Mouse (Mus musculus) lung, embryonic 16.5 days (tissue): ENCODE results near the gene Ube2r2. TPM values are rescaled to one million over a fixed set of nuclear protein-coding genes. Genes with fewer than 3 reads are reported as not detected.

Experiments
- ATAC-seq: fragments of 200-750 bp; cut with Nextera tagmentation; 2 replicates; pipeline ENCODE4 v1.8.0; 2017; ENCODE audit warnings: low read depth, mild to moderate bottlenecking, moderate library complexity
- H3K27ac ChIP-seq: fragments of 300-500 bp; sonication (generic); 2 replicates; pipeline ENCODE4 v1.5.1; 2014; ENCODE audit warnings: mild to moderate bottlenecking, control low read depth, low read length
- H3K27me3 ChIP-seq: fragments of 300-500 bp; sonication (generic); 2 replicates; pipeline ENCODE4 v1.6.1; 2014; ENCODE audit warnings: low read depth, low read length, mixed read lengths; ENCODE audit not compliant: control insufficient read depth, insufficient read depth
- H3K36me3 ChIP-seq: fragments of 300-500 bp; sonication (generic); 2 replicates; pipeline ENCODE4 v1.6.1; 2014; ENCODE audit warnings: low read length; ENCODE audit not compliant: control insufficient read depth, insufficient read depth
- H3K4me1 ChIP-seq: fragments of 300-500 bp; sonication (generic); replicated peaks from 2 replicates; pipeline ENCODE4 v1.6.1; 2014; ENCODE audit warnings: low read length, mixed read lengths; ENCODE audit not compliant: control insufficient read depth, insufficient read depth
- H3K4me2 ChIP-seq: fragments of 300-500 bp; sonication (generic); 2 replicates; pipeline ENCODE4 v1.6.1; 2014; ENCODE audit warnings: low read depth, low read length, control low read depth
- H3K4me3 ChIP-seq: fragments of 300-500 bp; sonication (generic); 2 replicates; pipeline ENCODE4 v1.5.1; 2014; ENCODE audit warnings: mild to moderate bottlenecking, low read length, control low read depth
- H3K9ac ChIP-seq: fragments of 300-500 bp; sonication (generic); 2 replicates; pipeline ENCODE4 v1.6.1; 2014; ENCODE audit warnings: low read length, control low read depth
- H3K9me3 ChIP-seq: fragments of 300-500 bp; sonication (generic); 2 replicates; pipeline ENCODE4 v1.6.1; 2016; ENCODE audit warnings: low read length; ENCODE audit not compliant: control insufficient read depth
- WGBS: fragments of 180-500 bp; shearing (Covaris S2); extraction: QIAGEN DNeasy Blood & Tissue Kit; methylation state at CpG from one replicate; pipeline ENCODE4 v1.1.7; 2014; 5-methylcytosine and 5-hydroxymethylcytosine counted together
- polyA plus RNA-seq: library from polyadenylated mRNA; unstranded; fragments of >200 nt; fragmentation: Nextera tagmentation; extraction: Ambion mirVana; gene quantifications from 2 replicates; pipeline ENCODE4 v1.2.1, GENCODE M21; 2015

The Ube2r2 gene
- polyA plus RNA-seq, 1 experiment from 2014 or later = 72.9 TPM

DNA sequence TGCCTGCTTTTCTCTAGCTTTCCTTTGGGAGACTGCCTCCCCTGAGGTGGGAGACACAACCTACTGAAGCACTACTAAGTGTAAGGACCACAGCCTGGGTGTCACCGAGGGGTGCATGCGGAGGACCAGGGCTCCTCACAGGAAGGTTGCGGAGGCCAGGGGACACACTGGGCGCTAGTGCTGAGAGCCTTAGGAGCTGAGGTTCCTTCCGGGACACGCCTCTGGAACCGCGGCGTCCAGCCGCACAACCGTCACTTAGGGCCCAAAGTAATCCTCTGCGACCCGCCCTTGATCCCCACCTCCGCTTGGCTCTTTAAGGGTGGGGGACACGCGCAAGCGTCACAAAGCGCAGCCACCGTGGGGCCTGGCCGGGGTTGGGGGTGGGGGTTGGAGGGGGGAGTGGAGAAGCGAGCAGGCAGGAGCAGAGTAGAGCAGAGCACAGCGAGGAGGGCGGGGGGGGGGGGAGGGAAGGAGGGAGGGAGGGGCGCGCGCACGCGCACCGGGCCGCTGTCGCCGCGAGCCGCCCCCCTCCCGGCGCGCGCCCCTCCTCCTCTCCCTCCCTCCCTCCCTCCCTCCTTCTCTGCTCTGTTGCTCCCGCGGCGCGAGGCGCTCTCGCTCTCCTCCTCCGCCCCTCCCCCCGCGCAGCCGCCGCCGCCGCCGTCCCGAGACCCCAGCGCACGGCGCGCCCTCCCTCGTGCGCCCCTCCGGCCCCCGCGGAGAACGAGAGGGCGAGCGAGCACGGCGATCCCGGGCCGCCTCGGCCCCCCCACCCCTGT lies 420 bp upstream of the Ube2r2 start:
- peaks cover 6% of the 10 kb centered on the region; the same call in 1 of the 2 replicates for H3K4me1 ChIP-seq
- peak overlapping the region; percentile 99 for H3K27ac ChIP-seq
- H3K4me2 ChIP-seq = peak overlapping the region; percentile 78
- no peaks in the 10 kb centered on the region for H3K9me3 ChIP-seq
- peak; percentile 95 for ATAC-seq
- 0% methylated on average over 34 of the region's 70 CpGs for WGBS
- H3K27me3 ChIP-seq = no peaks in the 10 kb centered on the region
- peak overlapping the region; percentile 80 for H3K4me3 ChIP-seq
- peak overlapping the region; percentile 99 for H3K9ac ChIP-seq
- H3K36me3 ChIP-seq = no peaks in the 10 kb centered on the region

DNA sequence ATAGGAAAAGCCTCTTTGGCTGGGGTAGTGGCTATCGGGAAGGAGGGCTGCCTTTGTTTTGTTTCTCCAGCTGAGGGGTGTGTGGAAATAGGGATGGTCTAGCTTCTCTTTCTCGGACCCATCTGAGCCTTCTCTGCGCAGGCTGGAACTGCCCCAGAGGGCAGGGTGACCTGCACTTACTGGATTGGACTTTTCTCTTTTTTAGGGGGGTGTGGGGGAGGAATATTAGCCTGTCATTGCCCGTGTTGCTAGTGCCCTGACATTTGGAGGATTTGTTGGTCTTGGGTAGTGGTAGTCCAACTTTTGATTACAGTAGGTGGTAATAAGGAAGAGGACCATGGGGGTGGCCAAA lies 887 bp downstream of the Ube2r2 start:
- ATAC-seq = no peak
- peaks cover 5% of the 10 kb centered on the region for H3K36me3 ChIP-seq
- WGBS = 1% methylated on average over 4 of the region's 4 CpGs
- H3K27ac ChIP-seq = peak overlapping the region; percentile 99
- no peaks in the 10 kb centered on the region for H3K9me3 ChIP-seq
- peak overlapping the region; percentile 80 for H3K4me3 ChIP-seq
- peak overlapping the region; percentile 99 for H3K9ac ChIP-seq
- H3K4me2 ChIP-seq = peak overlapping the region; percentile 78
- H3K4me1 ChIP-seq = peaks cover 6% of the 10 kb centered on the region; the same call in 1 of the 2 replicates
- no peaks in the 10 kb centered on the region for H3K27me3 ChIP-seq

DNA sequence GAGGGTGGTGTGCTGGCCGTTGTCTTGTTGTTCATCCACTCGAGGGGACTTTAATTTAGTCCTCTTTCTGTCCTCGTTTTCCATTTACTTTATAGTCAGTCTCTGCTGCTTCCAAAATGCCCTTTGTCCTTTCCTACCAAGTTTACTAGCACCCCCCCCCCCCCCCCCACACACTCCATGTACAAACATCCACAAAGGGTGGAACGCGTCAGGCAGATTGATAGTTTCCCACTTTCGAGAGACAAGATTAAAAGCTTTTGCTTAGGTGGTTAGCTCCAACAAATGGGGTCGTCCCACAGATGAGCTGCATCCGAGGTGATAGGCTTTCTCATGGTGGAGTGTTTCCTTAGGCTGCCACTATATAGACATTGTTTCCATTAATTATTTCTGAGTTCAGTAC lies 1.3 kb downstream of the Ube2r2 start:
- WGBS = under 1% methylated on average over 8 of the region's 8 CpGs
- H3K27me3 ChIP-seq = no peaks in the 10 kb centered on the region
- peak overlapping the region; percentile 80 for H3K4me3 ChIP-seq

DNA sequence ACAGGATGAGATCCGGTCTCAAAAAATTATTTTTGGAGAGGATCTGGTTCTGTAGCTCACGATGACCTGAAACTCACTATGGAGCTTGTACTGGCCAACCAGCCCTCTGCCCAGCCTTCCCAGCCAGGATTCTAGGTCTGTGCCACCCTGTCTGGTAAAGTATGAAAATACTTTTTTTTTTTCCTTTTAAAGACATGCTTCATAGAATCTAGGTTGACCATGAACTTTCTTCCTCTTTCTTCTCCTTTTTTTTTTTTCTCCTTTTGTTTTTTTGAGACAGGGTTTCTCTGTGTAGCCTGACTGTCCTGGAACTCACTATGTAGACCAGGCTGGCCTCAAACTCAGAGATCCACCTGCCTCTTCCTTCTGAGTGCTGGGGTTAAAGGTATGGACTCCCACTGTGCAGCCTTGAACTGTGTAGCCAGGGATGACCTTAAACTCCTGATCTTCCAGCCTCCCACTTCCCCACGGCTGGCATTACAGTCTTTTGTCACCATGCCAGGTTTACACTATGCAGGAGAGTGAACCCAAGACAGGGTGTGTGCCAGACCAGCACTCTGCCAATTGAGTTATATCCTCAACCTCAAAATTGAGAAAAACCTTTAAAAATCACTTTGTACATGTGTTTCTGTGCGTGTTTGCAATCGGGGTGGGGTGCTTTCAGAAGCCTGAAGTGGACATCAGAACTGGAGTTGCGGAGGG lies 4.8 kb downstream of the Ube2r2 start:
- 87% methylated on average over 6 of the region's 6 CpGs for WGBS
- ATAC-seq = no peak
- Histone ChIP-seq H3K9ac (no peak overlapping the region), H3K4me3 (no peak overlapping the region), H3K9me3 (no peaks in the 10 kb centered on the region), H3K4me1 (0 out of 2 replicates have a peak, but pooled peaks cover 2% of the 10 kb centered on the region), H3K4me2 (no peak overlapping the region), H3K27me3 (no peaks in the 10 kb centered on the region), H3K27ac (no peak overlapping the region), H3K36me3 (peaks cover 9% of the 10 kb centered on the region)

More for the DNA sequence above, 1.3 kb downstream of the Ube2r2 start:
- no peaks in the 10 kb centered on the region for H3K9me3 ChIP-seq
- peak overlapping the region; percentile 99 for H3K27ac ChIP-seq
- peaks cover 5% of the 10 kb centered on the region for H3K36me3 ChIP-seq
- ATAC-seq = no peak
- H3K9ac ChIP-seq = peak overlapping the region; percentile 99
- H3K4me1 ChIP-seq = peaks cover 6% of the 10 kb centered on the region; the same call in 1 of the 2 replicates
- H3K4me2 ChIP-seq = peak overlapping the region; percentile 78

DNA sequence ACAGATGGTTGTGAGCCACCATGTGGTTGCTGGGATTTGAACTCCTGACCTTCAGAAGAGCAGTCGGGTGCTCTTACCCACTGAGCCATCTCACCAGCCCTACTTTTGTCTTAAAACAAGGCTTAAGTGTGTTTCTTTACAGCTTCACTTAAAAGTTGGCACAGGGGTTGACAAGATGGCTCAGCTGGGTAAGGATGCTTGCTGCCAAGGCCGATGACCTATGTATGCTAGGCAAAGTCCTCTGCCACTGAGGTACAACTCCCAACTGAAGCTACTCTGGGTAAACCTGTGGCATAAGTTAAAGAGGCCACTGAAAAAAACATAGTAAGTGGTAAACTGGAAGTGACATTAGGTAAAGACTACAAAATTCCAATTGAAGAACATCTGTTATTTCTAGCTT lies 7.1 kb downstream of the Ube2r2 start:
- Histone ChIP-seq H3K9ac (no peak overlapping the region), H3K4me1 (0 out of 2 replicates have a peak, but pooled peaks cover 2% of the 10 kb centered on the region), H3K4me2 (no peak overlapping the region), H3K27me3 (no peaks in the 10 kb centered on the region), H3K4me3 (no peak overlapping the region), H3K9me3 (no peaks in the 10 kb centered on the region), H3K36me3 (peaks cover 9% of the 10 kb centered on the region), H3K27ac (no peak overlapping the region)
- WGBS = 70% methylated on average over 2 of the region's 2 CpGs
- ATAC-seq = no peak

DNA sequence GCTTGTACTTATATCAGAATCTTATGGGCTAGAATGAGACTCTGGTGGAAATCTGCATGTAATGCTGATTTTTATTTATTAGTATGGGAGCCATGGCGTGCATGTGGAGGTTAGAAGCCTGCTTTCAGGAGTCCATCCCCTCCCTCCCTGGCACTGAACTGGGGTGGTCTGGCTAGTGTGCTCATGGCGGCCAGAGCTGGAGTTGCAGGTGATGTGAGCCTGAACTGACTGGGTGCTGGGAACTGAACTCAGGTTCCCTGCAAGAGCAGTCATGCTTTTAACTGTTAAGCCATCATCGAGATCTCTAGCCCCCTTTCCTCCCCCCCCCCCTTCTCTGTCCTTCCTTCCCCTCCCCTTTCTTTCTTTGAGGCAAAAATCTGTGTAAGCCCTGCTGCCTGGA lies 14.3 kb downstream of the Ube2r2 start:
- 77% methylated on average over 3 of the region's 3 CpGs for WGBS
- no peak overlapping the region for H3K4me2 ChIP-seq
- no peak for ATAC-seq

DNA sequence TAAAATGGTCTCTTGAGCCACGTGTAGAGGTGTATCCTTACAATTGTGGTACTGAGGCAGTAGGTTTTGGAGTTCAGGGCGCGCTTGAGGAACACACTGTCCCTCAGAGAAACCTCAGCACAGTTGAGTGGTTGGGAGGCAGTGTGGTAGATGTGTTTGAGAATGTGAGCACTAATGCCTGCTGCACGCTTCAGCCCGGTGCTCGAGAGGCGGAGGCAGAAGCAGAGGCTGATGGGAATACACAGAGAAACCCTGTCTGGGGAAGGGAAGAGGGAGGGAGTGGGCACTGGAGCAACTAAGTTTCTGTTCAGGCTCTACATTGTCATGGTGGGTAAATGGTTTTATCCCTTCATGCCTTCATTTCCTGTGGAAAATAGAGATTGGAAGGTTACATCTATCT lies 15.6 kb downstream of the Ube2r2 start:
- Histone ChIP-seq H3K36me3 (peaks cover 2% of the 10 kb centered on the region; the same call in 1 of the 2 replicates), H3K9ac (no peak overlapping the region), H3K4me3 (no peak overlapping the region), H3K4me1 (no peaks in the 10 kb centered on the region), H3K9me3 (no peaks in the 10 kb centered on the region), H3K27me3 (no peaks in the 10 kb centered on the region), H3K4me2 (no peak overlapping the region), H3K27ac (no peak overlapping the region)
- WGBS = 91% methylated on average over 7 of the region's 7 CpGs
- no peak for ATAC-seq

More for the DNA sequence above, 14.3 kb downstream of the Ube2r2 start:
- H3K36me3 ChIP-seq = peaks cover 2% of the 10 kb centered on the region; the same call in 1 of the 2 replicates
- H3K9ac ChIP-seq = no peak overlapping the region
- H3K9me3 ChIP-seq = no peaks in the 10 kb centered on the region
- H3K27me3 ChIP-seq = no peaks in the 10 kb centered on the region
- H3K27ac ChIP-seq = no peak overlapping the region
- no peak overlapping the region for H3K4me3 ChIP-seq
- H3K4me1 ChIP-seq = no peaks in the 10 kb centered on the region

DNA sequence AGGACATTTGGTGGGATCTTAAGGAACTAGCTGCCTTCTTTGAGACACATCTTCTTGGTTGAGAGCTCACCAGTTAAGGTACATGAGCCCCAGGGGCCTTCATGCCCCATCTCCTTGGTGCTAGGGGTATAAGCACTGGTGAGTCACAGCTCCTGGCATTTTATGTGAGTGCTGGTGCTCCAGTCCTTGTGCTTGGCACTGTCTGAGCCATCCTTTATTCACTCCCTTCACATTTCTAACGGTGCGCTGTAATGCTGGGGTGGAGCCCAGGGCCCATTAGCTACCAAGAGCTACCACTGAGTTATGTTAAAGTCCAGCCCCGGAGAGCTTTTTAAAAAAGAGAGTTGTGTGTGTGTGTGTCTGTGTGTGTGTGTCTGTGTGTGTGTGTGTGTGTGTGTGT lies 17.6 kb downstream of the Ube2r2 start:
- no peak overlapping the region for H3K4me2 ChIP-seq
- no peak overlapping the region for H3K27ac ChIP-seq
- H3K36me3 ChIP-seq = peaks cover 2% of the 10 kb centered on the region; the same call in 1 of the 2 replicates
- WGBS = 80% methylated on average over 3 of the region's 3 CpGs
- no peak overlapping the region for H3K9ac ChIP-seq
- H3K27me3 ChIP-seq = no peaks in the 10 kb centered on the region
- ATAC-seq = no peak
- no peaks in the 10 kb centered on the region for H3K9me3 ChIP-seq
- H3K4me1 ChIP-seq = peaks cover 6% of the 10 kb centered on the region; the same call in 1 of the 2 replicates
- no peak overlapping the region for H3K4me3 ChIP-seq

DNA sequence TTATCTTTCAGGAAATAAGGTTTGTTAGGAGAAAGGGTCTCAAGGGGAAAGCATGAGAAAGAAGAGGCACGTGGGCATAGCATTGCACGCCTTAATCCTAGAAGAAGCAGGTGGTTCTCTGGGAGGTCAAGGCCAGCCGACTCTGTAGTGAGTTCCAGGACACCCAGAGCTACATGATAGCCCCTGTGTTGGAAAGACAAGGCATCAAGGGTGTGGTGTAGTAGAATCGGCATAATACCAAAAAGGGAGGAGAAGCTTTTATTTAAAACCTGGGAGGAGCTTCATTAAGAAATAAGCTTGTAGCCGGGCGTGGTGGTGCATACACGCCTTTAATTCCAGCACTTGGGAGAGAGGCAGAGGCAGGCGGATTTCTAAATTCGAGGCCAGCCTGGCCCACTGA lies 21.4 kb downstream of the Ube2r2 start:
- 80% methylated on average over 9 of the region's 9 CpGs for WGBS
- H3K4me3 ChIP-seq = no peak overlapping the region
- ATAC-seq = no peak
- H3K9ac ChIP-seq = no peak overlapping the region
- H3K4me1 ChIP-seq = peaks cover 6% of the 10 kb centered on the region; the same call in 1 of the 2 replicates
- H3K9me3 ChIP-seq = no peaks in the 10 kb centered on the region
- no peaks in the 10 kb centered on the region for H3K36me3 ChIP-seq
- no peak overlapping the region for H3K27ac ChIP-seq
- H3K4me2 ChIP-seq = no peak overlapping the region
- no peaks in the 10 kb centered on the region for H3K27me3 ChIP-seq
